Mouse (Mus musculus): ENCODE measurements around the gene Abhd17b. TPM values are rescaled to one million over a fixed set of nuclear protein-coding genes. Genes with fewer than 3 reads are reported as not detected.
"Not testable (repeated sequence)": the region's sequence is repeated elsewhere in the genome, so short reads cannot be mapped to it uniquely, and the experiment has no call there.

The Abhd17b gene
- 44.0 and 46.5 TPM in 2 replicates for polyA plus RNA-seq (2016; fragmentation: Nextera tagmentation; extraction: Ambion mirVana)

DNA sequence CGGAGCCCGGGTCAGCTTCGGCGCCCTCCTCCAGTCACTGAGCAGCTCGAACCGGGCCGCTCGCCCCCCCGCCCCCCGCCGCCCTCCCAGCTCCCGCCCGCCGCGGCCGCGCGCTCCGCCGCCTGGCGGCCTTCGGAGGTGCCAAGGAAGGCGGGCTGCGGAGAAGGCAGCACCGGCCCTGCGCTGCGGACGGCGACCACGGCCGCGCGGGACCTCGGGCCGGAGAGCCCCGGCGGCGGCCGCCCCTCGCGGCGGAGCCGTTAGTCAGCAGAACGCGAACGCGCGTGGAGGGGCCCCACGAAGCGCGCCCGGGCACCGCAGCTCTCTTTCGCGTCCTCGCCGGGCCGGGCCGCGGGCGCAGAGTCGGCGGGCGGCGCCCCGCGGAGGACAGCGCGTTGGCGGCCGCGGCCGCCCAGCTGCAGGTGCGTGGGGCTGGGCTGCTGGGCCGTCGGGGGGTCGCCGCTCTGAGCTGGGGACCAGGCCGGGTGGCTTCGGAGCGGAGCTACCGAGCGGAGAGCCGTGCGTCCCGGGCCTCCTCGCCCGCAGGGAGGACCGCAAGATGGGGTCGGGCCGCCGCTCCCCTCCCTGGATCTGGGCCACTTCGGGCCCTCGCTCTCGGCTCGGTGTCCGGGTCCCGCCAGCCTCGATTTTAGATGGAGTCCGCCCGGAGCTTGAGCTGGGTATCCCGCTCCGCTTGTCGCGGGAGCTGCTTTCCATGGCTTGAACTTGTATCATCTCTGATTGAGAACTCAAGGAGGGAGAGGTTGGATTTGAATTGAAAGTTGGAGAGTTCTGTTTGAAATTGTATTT is at the start of gene Abhd17b:
Abhd17b (plus strand) TSS at position 14 of the 810 bp plus-strand sequence.
- peak within 1 kb of the TSS; percentile 100 for H3K27ac ChIP-seq
- peak; percentile 71 for ATAC-seq (ENCODE audit: low FRiP score)
- H3K9me3 ChIP-seq (replicated peaks): no peaks in the 10 kb centered on the region
- peaks cover 18% of the 10 kb centered on the region for H3K4me1 ChIP-seq
- peak within 1 kb of the TSS; percentile 95 for H3K9ac ChIP-seq
- H3K27me3 ChIP-seq: no peaks in the 10 kb centered on the region
- under 1% methylated on average over 79 of the region's 105 CpGs for whole genome bisulfite sequencing
- peak within 1 kb of the TSS; percentile 97 for H3K4me3 ChIP-seq
- H3K4me2 ChIP-seq (replicated peaks): peak within 1 kb of the TSS; percentile 62
- H3K36me3 ChIP-seq: no peaks in the 10 kb centered on the region

DNA sequence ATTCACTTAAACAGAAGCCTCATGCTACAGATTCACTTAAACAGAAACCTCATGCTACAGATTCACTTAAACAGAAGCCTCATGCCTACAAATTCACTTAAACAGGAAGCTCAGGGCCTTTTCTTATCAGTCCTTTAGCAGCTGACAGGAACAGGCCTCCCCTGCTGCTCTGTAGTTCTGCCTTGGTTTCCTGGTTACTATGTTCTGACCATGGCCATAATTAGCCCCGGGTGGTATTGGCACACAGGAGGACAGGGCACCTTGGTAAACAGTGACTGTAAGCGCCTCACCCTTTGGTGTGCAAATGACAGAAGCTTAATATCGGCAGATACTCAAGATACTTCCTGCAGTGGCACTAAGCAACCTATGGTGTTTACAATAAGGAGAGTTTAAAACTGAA is 49.1 kb upstream of the Abhd17b start:
- Histone ChIP-seq H3K27me3 (no peaks in the 10 kb centered on the region), H3K4me2 (replicated peaks) (no peak overlapping the region), H3K9ac (no peak overlapping the region), H3K4me3 (no peak overlapping the region), H3K36me3 (no peaks in the 10 kb centered on the region), H3K4me1 (peaks cover 19% of the 10 kb centered on the region), H3K27ac (no peak overlapping the region), H3K9me3 (replicated peaks) (no peaks in the 10 kb centered on the region)
- no peak for ATAC-seq (ENCODE audit: low FRiP score)
- WGBS: 66% methylated on average over 3 of the region's 3 CpGs

GRCm38 (mm10) chr19:21605294-21605693 is 47.7 kb upstream of the Abhd17b start:
- H3K27ac ChIP-seq: no peak overlapping the region
- 94% methylated on average over 3 of the region's 3 CpGs for WGBS

GRCm38 (mm10) chr19:21610240-21610639 is 42.7 kb upstream of the Abhd17b start:
- H3K9me3 ChIP-seq (replicated peaks): no peaks in the 10 kb centered on the region
- no peak overlapping the region for H3K4me3 ChIP-seq
- H3K36me3 ChIP-seq: no peaks in the 10 kb centered on the region
- WGBS: 82% methylated on average over 6 of the region's 6 CpGs
- no peak overlapping the region for H3K9ac ChIP-seq
- ATAC-seq (ENCODE audit: low FRiP score): no peak
- no peak overlapping the region for H3K27ac ChIP-seq
- H3K4me1 ChIP-seq: no peaks in the 10 kb centered on the region; the same call in 1 of the 2 replicates
- no peaks in the 10 kb centered on the region for H3K27me3 ChIP-seq
- no peak overlapping the region for H3K4me2 ChIP-seq (replicated peaks)

More at GRCm38 (mm10) chr19:21605294-21605693, 47.7 kb upstream of the Abhd17b start:
- Histone ChIP-seq H3K27me3 (no peaks in the 10 kb centered on the region), H3K9ac (no peak overlapping the region), H3K4me2 (replicated peaks) (no peak overlapping the region), H3K36me3 (no peaks in the 10 kb centered on the region), H3K9me3 (replicated peaks) (no peaks in the 10 kb centered on the region), H3K4me1 (peaks cover 8% of the 10 kb centered on the region), H3K4me3 (no peak overlapping the region)
- no peak for ATAC-seq (ENCODE audit: low FRiP score)

DNA sequence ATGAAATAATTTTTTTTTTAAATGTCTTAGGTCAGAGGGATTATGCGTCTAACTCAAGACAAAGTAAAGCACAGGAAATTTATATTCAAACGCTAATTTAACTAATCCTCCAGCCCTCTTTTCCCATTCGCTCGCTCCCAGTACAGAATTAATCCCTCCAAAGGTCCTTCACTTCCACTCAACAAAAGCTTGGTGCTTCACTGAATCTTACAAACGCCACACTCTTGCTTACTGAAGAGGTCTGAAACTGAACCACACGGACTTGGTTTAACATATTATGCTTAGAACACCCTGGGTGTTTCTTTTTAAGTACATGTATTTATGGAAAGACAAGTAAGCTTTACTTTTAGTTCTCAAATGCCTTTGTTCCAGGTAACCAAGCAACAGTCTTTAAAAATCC is 41.7 kb upstream of the Abhd17b start:
- no peak overlapping the region for H3K9ac ChIP-seq
- 57% methylated on average over 6 of the region's 6 CpGs for WGBS
- H3K4me2 ChIP-seq (replicated peaks): no peak overlapping the region
- H3K27ac ChIP-seq: no peak overlapping the region
- H3K9me3 ChIP-seq (replicated peaks): no peaks in the 10 kb centered on the region
- H3K36me3 ChIP-seq: no peaks in the 10 kb centered on the region
- H3K27me3 ChIP-seq: no peaks in the 10 kb centered on the region
- no peak overlapping the region for H3K4me3 ChIP-seq
- H3K4me1 ChIP-seq: no peaks in the 10 kb centered on the region; the same call in 1 of the 2 replicates
- ATAC-seq (ENCODE audit: low FRiP score): no peak

- Histone ChIP-seq H3K9me3 (replicated peaks) (no peaks in the 10 kb centered on the region), H3K27me3 (no peaks in the 10 kb centered on the region), H3K27ac (no peak overlapping the region), H3K4me3 (no peak overlapping the region), H3K4me1 (no peaks in the 10 kb centered on the region; the same call in 1 of the 2 replicates), H3K9ac (no peak overlapping the region), H3K36me3 (no peaks in the 10 kb centered on the region), H3K4me2 (replicated peaks) (no peak overlapping the region)
- WGBS: 85% methylated on average over 9 of the region's 9 CpGs
- no peak for ATAC-seq (ENCODE audit: low FRiP score)
Observed at GRCm38 (mm10) chr19:21611725-21612575, 41.0 kb upstream of the Abhd17b start.

GRCm38 (mm10) chr19:21615801-21616200 is 37.2 kb upstream of the Abhd17b start:
- no peak overlapping the region for H3K27ac ChIP-seq
- no peaks in the 10 kb centered on the region for H3K4me1 ChIP-seq
- no peaks in the 10 kb centered on the region for H3K9me3 ChIP-seq (replicated peaks)
- no peak overlapping the region for H3K4me2 ChIP-seq (replicated peaks)
- H3K27me3 ChIP-seq: no peaks in the 10 kb centered on the region
- no peak overlapping the region for H3K4me3 ChIP-seq
- no peak overlapping the region for H3K9ac ChIP-seq
- 90% methylated on average over 3 of the region's 3 CpGs for WGBS
- ATAC-seq (ENCODE audit: low FRiP score): no peak
- no peaks in the 10 kb centered on the region for H3K36me3 ChIP-seq

GRCm38 (mm10) chr19:21623410-21624147 is 29.4 kb upstream of the Abhd17b start:
- H3K4me3 ChIP-seq: no peak overlapping the region
- H3K36me3 ChIP-seq: no peaks in the 10 kb centered on the region
- H3K27me3 ChIP-seq: no peaks in the 10 kb centered on the region
- H3K4me2 ChIP-seq (replicated peaks): no peak overlapping the region
- ATAC-seq (ENCODE audit: low FRiP score): no peak
- no peaks in the 10 kb centered on the region for H3K4me1 ChIP-seq
- 88% methylated on average over 3 of the region's 3 CpGs for whole genome bisulfite sequencing
- no peak overlapping the region for H3K9ac ChIP-seq
- H3K27ac ChIP-seq: no peak overlapping the region
- H3K9me3 ChIP-seq (replicated peaks): no peaks in the 10 kb centered on the region

DNA sequence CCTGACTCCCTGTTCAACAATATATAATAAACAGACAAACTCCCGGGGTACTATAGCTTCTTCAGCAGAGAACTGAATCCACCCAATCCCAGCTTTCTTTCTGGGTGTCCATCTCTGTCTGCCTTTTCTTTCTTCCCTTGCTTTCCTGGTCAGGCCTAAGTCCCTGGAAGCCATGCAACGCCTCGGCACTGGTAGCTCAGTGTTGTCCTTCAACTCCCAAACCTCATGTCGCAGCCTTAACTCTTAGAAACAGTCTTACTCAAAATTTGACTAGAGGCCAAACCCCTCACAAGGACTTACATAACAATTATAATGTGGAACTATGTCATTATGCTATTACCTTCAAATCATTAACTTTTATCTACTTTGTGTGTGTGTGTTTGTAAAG is 28.8 kb upstream of the Abhd17b start:
- ATAC-seq (ENCODE audit: low FRiP score): no peak
- WGBS: 92% methylated on average over 4 of the region's 4 CpGs
- H3K27ac ChIP-seq: no peak overlapping the region
- H3K4me2 ChIP-seq (replicated peaks): no peak overlapping the region
- H3K4me1 ChIP-seq: no peaks in the 10 kb centered on the region
- H3K9ac ChIP-seq: no peak overlapping the region
- H3K36me3 ChIP-seq: no peaks in the 10 kb centered on the region
- H3K27me3 ChIP-seq: no peaks in the 10 kb centered on the region
- no peak overlapping the region for H3K4me3 ChIP-seq
- H3K9me3 ChIP-seq (replicated peaks): no peaks in the 10 kb centered on the region

GRCm38 (mm10) chr19:21626271-21626988 is 26.6 kb upstream of the Abhd17b start:
- H3K36me3 ChIP-seq: no peaks in the 10 kb centered on the region
- no peak overlapping the region for H3K9ac ChIP-seq
- H3K4me3 ChIP-seq: no peak overlapping the region
- no peaks in the 10 kb centered on the region for H3K9me3 ChIP-seq (replicated peaks)
- no peak for ATAC-seq (ENCODE audit: low FRiP score)
- no peak overlapping the region for H3K4me2 ChIP-seq (replicated peaks)
- no peak overlapping the region for H3K27ac ChIP-seq
- no peaks in the 10 kb centered on the region for H3K27me3 ChIP-seq
- H3K4me1 ChIP-seq: peaks cover 8% of the 10 kb centered on the region; the same call in 1 of the 2 replicates
- WGBS: 83% methylated on average over 6 of the region's 6 CpGs

GRCm38 (mm10) chr19:21628440-21628839 is 24.5 kb upstream of the Abhd17b start:
- WGBS: 62% methylated on average over 11 of the region's 11 CpGs
- H3K9me3 ChIP-seq (replicated peaks); H3K4me2 ChIP-seq (replicated peaks); H3K4me1 ChIP-seq; H3K36me3 ChIP-seq; H3K27ac ChIP-seq; H3K27me3 ChIP-seq; ATAC-seq (ENCODE audit: low FRiP score); H3K4me3 ChIP-seq; H3K9ac ChIP-seq: not testable (repeated sequence)
